Mouse (Mus musculus) embryonic facial prominence, embryonic 15.5 days (tissue): Measurements from ENCODE around the gene Foxn4. TPM values are rescaled to one million over a fixed set of nuclear protein-coding genes. Genes with fewer than 3 reads are reported as not detected.

ENCODE experiments used
- ATAC-seq: fragments of 200-750 bp; cut with Nextera tagmentation; 2 replicates; pipeline ENCODE4 v1.8.0; 2017; ENCODE audit warnings: low read depth, moderate TSS enrichment; ENCODE audit not compliant: insufficient number of reproducible peaks, low FRiP score, low TSS enrichment
- H3K27ac ChIP-seq: fragments of 300-500 bp; sonication (generic); replicated peaks from 2 replicates; pipeline ENCODE4 v1.5.1; 2015; ENCODE audit warnings: mild to moderate bottlenecking, inconsistent platforms
- H3K27me3 ChIP-seq: fragments of 300-500 bp; sonication (generic); 2 replicates; pipeline ENCODE4 v1.6.1; 2015; ENCODE audit warnings: inconsistent platforms
- H3K36me3 ChIP-seq: fragments of 300-500 bp; sonication (generic); 2 replicates; pipeline ENCODE4 v1.6.1; 2015; ENCODE audit warnings: mild to moderate bottlenecking, inconsistent platforms
- H3K4me1 ChIP-seq: fragments of 300-500 bp; sonication (generic); 2 replicates; pipeline ENCODE4 v1.6.1; 2015; ENCODE audit warnings: inconsistent platforms
- H3K4me2 ChIP-seq: fragments of 300-500 bp; sonication (generic); replicated peaks from 2 replicates; pipeline ENCODE4 v1.6.1; 2015; ENCODE audit warnings: mild to moderate bottlenecking, inconsistent platforms
- H3K4me3 ChIP-seq: fragments of 300-500 bp; sonication (generic); replicated peaks from 2 replicates; pipeline ENCODE4 v1.5.1; 2015; ENCODE audit warnings: mild to moderate bottlenecking, inconsistent platforms
- H3K9ac ChIP-seq: fragments of 300-500 bp; sonication (generic); 2 replicates; pipeline ENCODE4 v1.6.1; 2015; ENCODE audit warnings: inconsistent platforms
- H3K9me3 ChIP-seq: fragments of 300-500 bp; sonication (generic); replicated peaks from 2 replicates; pipeline ENCODE4 v1.6.1; 2016; ENCODE audit warnings: inconsistent platforms
- WGBS: fragments of 180-500 bp; shearing (Covaris S2); methylation state at CpG from one replicate; pipeline ENCODE4 v1.1.7; 2015; 5-methylcytosine and 5-hydroxymethylcytosine counted together
- polyA plus RNA-seq: library from polyadenylated mRNA; unstranded; fragments of >200 nt; fragmentation: Nextera tagmentation; extraction: Ambion mirVana; gene quantifications from 2 replicates; pipeline ENCODE4 v1.2.1, GENCODE M21; 2015

The Foxn4 gene
- polyA plus RNA-seq, 1 experiment from 2014 or later, result 5.1 TPM

DNA sequence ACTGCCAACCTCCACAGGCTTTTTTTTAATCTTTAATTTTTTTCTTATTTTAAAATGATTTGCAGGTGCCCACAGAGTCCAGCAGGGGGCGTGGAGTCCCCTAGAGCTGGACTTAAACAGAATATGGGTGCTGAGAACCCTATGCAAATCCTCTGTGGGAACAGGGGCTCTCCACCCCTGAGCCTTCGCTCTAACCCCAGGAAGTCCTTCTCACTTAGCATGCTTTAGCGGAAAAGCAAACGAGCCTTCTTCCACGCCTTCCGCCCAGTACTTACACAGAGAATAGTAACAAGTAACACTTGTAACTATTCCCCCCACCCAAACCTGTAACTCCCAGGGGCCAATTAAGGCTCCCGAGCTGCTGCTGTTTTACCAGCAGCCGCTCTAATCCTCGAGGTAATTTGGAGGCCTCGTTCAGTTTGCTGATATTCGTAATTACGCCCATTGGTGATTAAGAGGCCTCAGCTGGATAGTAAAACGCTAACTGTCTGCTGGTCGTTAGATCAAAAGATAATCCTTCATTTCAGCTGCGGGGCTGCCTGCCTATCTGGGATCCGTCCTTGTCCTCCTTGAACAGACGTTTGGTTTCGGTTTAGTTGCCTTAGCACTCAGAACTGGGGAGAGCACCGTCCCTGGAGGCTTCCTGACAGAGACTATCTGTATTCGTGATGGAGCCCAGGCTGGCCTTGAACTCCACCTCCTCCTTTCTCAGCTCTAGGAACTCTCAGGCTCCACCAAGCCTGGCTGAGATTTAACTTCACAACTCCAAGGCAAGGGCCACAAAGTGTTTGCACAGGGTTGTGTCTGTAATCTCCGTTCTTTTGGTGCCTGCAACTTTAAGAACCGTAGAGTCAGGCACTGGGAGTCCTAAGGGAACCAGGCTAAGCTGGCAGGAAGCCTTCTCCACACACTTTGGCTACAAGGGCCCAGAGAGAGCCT lies 23.4 kb upstream of the Foxn4 start:
- Histone ChIP-seq H3K9ac (no peak overlapping the region), H3K27me3 (no peaks in the 10 kb centered on the region), H3K4me3 (no peak overlapping the region), H3K9me3 (no peaks in the 10 kb centered on the region), H3K36me3 (no peaks in the 10 kb centered on the region), H3K4me1 (peaks cover 10% of the 10 kb centered on the region), H3K4me2 (0 out of 2 replicates have a peak overlapping the region, but pooled peaks have one; percentile 1), H3K27ac (no peak overlapping the region)
- WGBS, result 24% methylated on average over 22 of the region's 22 CpGs
- ATAC-seq, result no peak

DNA sequence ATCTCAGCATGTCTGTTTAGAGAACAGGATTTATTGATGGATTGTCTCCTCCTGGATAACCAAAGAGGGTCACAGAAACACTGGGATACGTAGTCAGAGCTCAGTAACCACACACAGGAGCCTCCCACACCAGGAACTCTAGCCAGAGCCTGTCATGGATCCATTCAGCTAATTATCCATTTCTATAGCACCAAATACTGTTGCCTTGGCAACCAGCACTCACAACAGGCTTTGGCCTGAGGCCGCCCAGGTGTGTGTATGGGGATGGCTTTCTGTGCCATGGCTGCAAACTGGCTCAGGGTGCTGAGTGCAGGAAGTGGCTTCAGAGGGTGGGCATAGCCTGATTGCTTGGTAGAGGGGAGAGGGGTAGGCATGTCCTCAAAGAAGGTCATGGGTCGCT lies 16.4 kb upstream of the Foxn4 start:
- H3K4me1 ChIP-seq, result no peaks in the 10 kb centered on the region
- ATAC-seq, result no peak
- 0 out of 2 replicates have a peak, but pooled peaks cover 3% of the 10 kb centered on the region for H3K27me3 ChIP-seq
- WGBS, result 60% methylated on average over 3 of the region's 3 CpGs
- H3K4me3 ChIP-seq, result no peak overlapping the region
- no peaks in the 10 kb centered on the region for H3K9me3 ChIP-seq
- no peaks in the 10 kb centered on the region for H3K36me3 ChIP-seq
- no peak overlapping the region for H3K27ac ChIP-seq
- H3K9ac ChIP-seq, result no peak overlapping the region
- H3K4me2 ChIP-seq, result no peak overlapping the region

- H3K27ac ChIP-seq, result no peak within 1 kb of the TSS
- H3K36me3 ChIP-seq, result no peaks in the 10 kb centered on the region
- no peak within 1 kb of the TSS for H3K4me2 ChIP-seq
- 0 out of 2 replicates have a peak, but pooled peaks cover 3% of the 10 kb centered on the region for H3K27me3 ChIP-seq
- 39% methylated on average over 13 of the region's 13 CpGs for WGBS
- H3K4me1 ChIP-seq, result no peaks in the 10 kb centered on the region
- H3K4me3 ChIP-seq, result no peak within 1 kb of the TSS
- no peak within 1 kb of the TSS for H3K9ac ChIP-seq
- no peaks in the 10 kb centered on the region for H3K9me3 ChIP-seq
- peak; percentile 72 for ATAC-seq
These were observed 15.3 kb upstream of the Foxn4 start, which contains the start of gene Myo1h for GRCm38 (mm10) chr5:114288874-114289273. Gene Myo1h, plus strand, starts transcription at chr5:114289166.

GRCm38 (mm10) chr5:114288396-114288795 lies 14.8 kb upstream of the Foxn4 start:
- Histone ChIP-seq H3K4me2 (no peak overlapping the region), H3K27ac (no peak overlapping the region), H3K9ac (no peak overlapping the region), H3K27me3 (0 out of 2 replicates have a peak, but pooled peaks cover 3% of the 10 kb centered on the region), H3K9me3 (no peaks in the 10 kb centered on the region), H3K4me1 (no peaks in the 10 kb centered on the region), H3K36me3 (no peaks in the 10 kb centered on the region), H3K4me3 (no peak overlapping the region)
- 79% methylated on average over 5 of the region's 5 CpGs for WGBS
- ATAC-seq, result no peak

DNA sequence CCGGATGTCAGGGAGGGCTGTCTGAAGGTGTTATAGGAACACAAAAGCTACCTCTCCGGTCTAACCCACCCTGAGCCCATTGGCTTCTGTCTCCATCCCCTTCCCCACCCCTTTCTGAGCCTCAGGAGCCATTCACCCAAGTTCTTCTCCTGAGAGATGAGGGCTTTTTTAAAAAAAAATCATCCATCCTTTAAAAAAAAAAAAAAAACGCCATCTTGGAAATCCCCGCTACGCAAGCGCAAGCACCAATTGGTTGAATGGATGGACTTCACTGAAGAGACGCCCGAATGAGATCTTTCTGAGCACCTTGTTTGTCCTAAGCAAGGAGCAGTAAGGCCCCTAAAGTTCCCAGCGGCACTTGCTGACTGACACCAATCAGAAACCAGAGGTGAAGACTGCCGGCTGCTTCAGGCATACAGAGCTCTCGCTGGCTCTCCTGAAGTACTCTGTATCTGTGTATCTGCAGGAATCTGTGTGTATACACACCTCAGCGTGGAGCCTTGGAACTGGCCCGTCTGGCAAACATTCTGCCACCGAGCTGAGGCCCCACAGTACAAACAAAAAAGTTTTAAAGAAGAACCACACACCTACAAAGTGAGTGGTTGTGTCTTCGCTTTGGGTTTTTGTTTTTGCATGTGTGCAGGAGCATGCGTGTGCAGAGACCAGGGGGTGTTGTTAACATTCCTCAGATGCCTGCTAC lies 13.4 kb upstream of the Foxn4 start:
- Histone ChIP-seq H3K4me3 (no peak overlapping the region), H3K36me3 (no peaks in the 10 kb centered on the region), H3K27ac (no peak overlapping the region), H3K9me3 (no peaks in the 10 kb centered on the region), H3K4me1 (no peaks in the 10 kb centered on the region), H3K27me3 (0 out of 2 replicates have a peak, but pooled peaks cover 3% of the 10 kb centered on the region), H3K9ac (no peak overlapping the region), H3K4me2 (no peak overlapping the region)
- no peak for ATAC-seq
- WGBS, result 82% methylated on average over 16 of the region's 16 CpGs

- H3K9ac ChIP-seq, result no peak overlapping the region
- no peak overlapping the region for H3K27ac ChIP-seq
- H3K27me3 ChIP-seq, result 0 out of 2 replicates have a peak, but pooled peaks cover 3% of the 10 kb centered on the region
- 78% methylated on average over 4 of the region's 4 CpGs for WGBS
- no peaks in the 10 kb centered on the region for H3K4me1 ChIP-seq
- no peak overlapping the region for H3K4me2 ChIP-seq
- ATAC-seq, result no peak
- no peaks in the 10 kb centered on the region for H3K36me3 ChIP-seq
- no peak overlapping the region for H3K4me3 ChIP-seq
- no peaks in the 10 kb centered on the region for H3K9me3 ChIP-seq
These were observed 12.5 kb upstream of the Foxn4 start for GRCm38 (mm10) chr5:114286102-114286501.

DNA sequence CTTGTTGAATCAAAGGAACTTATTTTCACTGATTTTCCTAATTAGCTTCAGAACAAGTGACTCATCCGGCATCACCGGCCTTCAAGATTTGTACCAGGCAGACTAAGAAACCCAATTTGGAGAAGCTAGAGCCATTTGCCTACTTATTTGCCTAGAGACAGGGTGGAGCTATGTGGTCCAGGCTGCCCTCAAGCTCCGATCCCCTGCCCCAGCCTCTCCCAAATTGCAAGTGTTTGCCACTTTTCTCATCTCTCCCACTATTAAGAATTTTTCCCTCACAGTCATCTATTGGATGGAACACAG lies 11.7 kb upstream of the Foxn4 start:
- Histone ChIP-seq H3K4me3 (no peak overlapping the region), H3K9me3 (no peaks in the 10 kb centered on the region), H3K4me1 (no peaks in the 10 kb centered on the region), H3K27me3 (0 out of 2 replicates have a peak, but pooled peaks cover 3% of the 10 kb centered on the region), H3K36me3 (no peaks in the 10 kb centered on the region), H3K9ac (no peak overlapping the region), H3K4me2 (no peak overlapping the region), H3K27ac (no peak overlapping the region)
- WGBS, result 44% methylated on average over 3 of the region's 3 CpGs
- no peak for ATAC-seq

DNA sequence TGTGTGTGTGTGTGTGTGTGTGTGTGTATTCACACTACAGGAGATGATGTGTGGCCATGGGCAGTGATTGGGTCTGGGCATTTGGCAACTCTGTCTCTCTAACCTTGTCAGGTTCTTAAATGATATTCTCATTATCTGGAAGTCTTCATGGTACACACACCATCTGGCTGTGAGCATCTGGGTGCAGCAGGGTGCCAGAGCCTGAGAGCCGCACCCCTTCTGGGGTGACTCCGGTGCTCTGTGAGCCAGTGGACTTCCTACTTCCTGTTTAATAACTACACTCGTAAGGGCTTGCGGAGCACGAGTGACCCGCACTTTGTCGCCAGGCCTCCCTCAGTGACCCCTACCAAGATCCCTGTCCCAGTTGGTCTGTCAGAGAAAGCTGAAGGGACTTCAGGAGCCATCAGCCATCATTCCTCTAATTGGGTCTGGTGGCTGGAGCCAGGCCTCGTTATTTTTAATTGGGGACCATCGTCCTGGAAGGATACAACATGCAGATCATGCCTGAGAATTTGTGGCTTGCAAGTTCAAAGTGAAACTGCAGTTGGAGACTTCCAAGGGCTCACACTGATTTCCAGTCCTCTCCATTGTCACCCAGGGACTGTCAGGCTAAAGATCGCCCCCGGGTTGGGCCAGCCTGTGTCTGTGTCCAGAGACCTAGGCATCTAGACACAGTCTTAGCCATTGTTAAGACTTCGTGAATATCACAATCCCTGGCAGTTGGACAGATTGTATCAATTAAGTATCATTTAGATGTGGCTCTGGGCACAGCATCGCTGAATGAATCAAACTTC lies 11.2 kb upstream of the Foxn4 start:
- Histone ChIP-seq H3K4me1 (no peaks in the 10 kb centered on the region), H3K9ac (no peak overlapping the region), H3K27ac (no peak overlapping the region), H3K27me3 (0 out of 2 replicates have a peak, but pooled peaks cover 3% of the 10 kb centered on the region), H3K4me2 (no peak overlapping the region), H3K9me3 (no peaks in the 10 kb centered on the region), H3K36me3 (no peaks in the 10 kb centered on the region), H3K4me3 (no peak overlapping the region)
- WGBS, result 41% methylated on average over 13 of the region's 13 CpGs
- ATAC-seq, result no peak

DNA sequence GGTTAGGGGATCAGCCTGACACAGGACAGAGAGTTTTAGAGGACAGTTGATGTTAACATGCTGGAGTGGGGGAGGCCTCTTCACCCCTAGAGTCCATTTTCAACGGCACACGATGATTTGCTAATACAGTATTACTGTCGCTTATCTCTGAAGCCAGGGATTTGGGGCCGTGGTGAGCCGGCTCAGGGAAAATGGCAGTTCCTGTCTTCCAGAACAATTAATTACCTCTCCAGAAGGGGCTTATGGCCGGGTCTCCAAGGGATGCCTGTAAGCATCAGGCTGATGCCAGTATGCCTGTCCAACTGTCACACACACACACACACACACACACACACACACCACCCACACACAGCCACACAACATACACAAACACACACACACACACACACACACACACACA lies 8.7 kb upstream of the Foxn4 start:
- no peak for ATAC-seq
- WGBS, result 46% methylated on average over 6 of the region's 6 CpGs
- Histone ChIP-seq H3K4me1 (no peaks in the 10 kb centered on the region), H3K27me3 (peaks cover 10% of the 10 kb centered on the region), H3K9me3 (no peaks in the 10 kb centered on the region), H3K4me3 (no peak overlapping the region), H3K27ac (no peak overlapping the region), H3K9ac (no peak overlapping the region), H3K4me2 (no peak overlapping the region), H3K36me3 (no peaks in the 10 kb centered on the region)

- 54% methylated on average over 12 of the region's 12 CpGs for WGBS
These were observed 6.0 kb upstream of the Foxn4 start for GRCm38 (mm10) chr5:114279382-114280143.

More at GRCm38 (mm10) chr5:114279382-114280143, 6.0 kb upstream of the Foxn4 start:
- Histone ChIP-seq H3K9ac (no peak overlapping the region), H3K4me1 (0 out of 2 replicates have a peak, but pooled peaks cover under 1% of the 10 kb centered on the region), H3K27ac (no peak overlapping the region), H3K9me3 (no peaks in the 10 kb centered on the region), H3K4me2 (no peak overlapping the region), H3K27me3 (peaks cover 36% of the 10 kb centered on the region), H3K4me3 (no peak overlapping the region), H3K36me3 (no peaks in the 10 kb centered on the region)
- no peak for ATAC-seq
